Mouse (Mus musculus) hindbrain, embryonic 11.5 days (tissue): ENCODE data around the gene Tchp. TPM values are rescaled to one million over a fixed set of nuclear protein-coding genes. Genes with fewer than 3 reads are reported as not detected.

Experiments used
- ATAC-seq: fragments of 200-750 bp; cut with Nextera tagmentation; 2 replicates; pipeline ENCODE4 v1.8.0; 2017; ENCODE audit warnings: mild to moderate bottlenecking, moderate TSS enrichment, moderate library complexity; ENCODE audit not compliant: low FRiP score
- DNase-seq: peaks from one replicate; pipeline ENCODE4 v3.0.0-alpha.2; 2015; ENCODE audit warnings: low spot score
- H3K27ac ChIP-seq: fragments of 300-500 bp; sonication (generic); 2 replicates; pipeline ENCODE4 v1.5.1; 2014; ENCODE audit warnings: mild to moderate bottlenecking, low read depth, low read length
- H3K27me3 ChIP-seq: fragments of 300-500 bp; sonication (generic); 2 replicates; pipeline ENCODE4 v1.6.1; 2014; ENCODE audit warnings: mild to moderate bottlenecking, low read length, moderate library complexity, mixed read lengths; ENCODE audit not compliant: control insufficient read depth, insufficient read depth
- H3K36me3 ChIP-seq: fragments of 300-500 bp; sonication (generic); 2 replicates; pipeline ENCODE4 v1.6.1; 2014; ENCODE audit warnings: mild to moderate bottlenecking, low read length, moderate library complexity, mixed read lengths; ENCODE audit not compliant: control insufficient read depth, insufficient read depth
- H3K4me1 ChIP-seq: fragments of 300-500 bp; sonication (generic); replicated peaks from 2 replicates; pipeline ENCODE4 v1.6.1; 2014; ENCODE audit warnings: low read length, mixed read lengths; ENCODE audit not compliant: control insufficient read depth, insufficient read depth
- H3K4me2 ChIP-seq: fragments of 300-500 bp; sonication (generic); replicated peaks from 2 replicates; pipeline ENCODE4 v1.6.1; 2014; ENCODE audit warnings: mild to moderate bottlenecking, low read depth, low read length
- H3K4me3 ChIP-seq: fragments of 300-500 bp; sonication (generic); 2 replicates; pipeline ENCODE4 v1.5.1; 2014; ENCODE audit warnings: low read depth, low read length
- H3K9ac ChIP-seq: fragments of 300-500 bp; sonication (generic); 2 replicates; pipeline ENCODE4 v1.6.1; 2014; ENCODE audit warnings: low read depth, low read length
- H3K9me3 ChIP-seq: fragments of 300-500 bp; sonication (generic); 2 replicates; pipeline ENCODE4 v1.6.1; 2016; ENCODE audit warnings: low read length; ENCODE audit not compliant: control insufficient read depth
- WGBS: fragments of 180-500 bp; shearing (Covaris S2); extraction: QIAGEN DNeasy Blood & Tissue Kit; methylation state at CpG from one replicate; pipeline ENCODE4 v1.1.7; 2014; 5-methylcytosine and 5-hydroxymethylcytosine counted together
- polyA plus RNA-seq: library from polyadenylated mRNA; unstranded; fragments of >200 nt; fragmentation: Nextera tagmentation; extraction: Ambion mirVana; gene quantifications from 2 replicates; pipeline ENCODE4 v1.2.1, GENCODE M21; 2014

Gene Tchp
- polyA plus RNA-seq, 1 experiment from 2014 or later, result 15.8 TPM

GRCm38 (mm10) chr5:114767185-114767584 is 59.6 kb downstream of the Tchp start:
- 91% methylated on average over 7 of the region's 7 CpGs for WGBS

GRCm38 (mm10) chr5:114769786-114770185 is 62.2 kb downstream of the Tchp start:
- Histone ChIP-seq H3K27ac (no peak overlapping the region), H3K9me3 (no peaks in the 10 kb centered on the region), H3K4me1 (peaks cover 5% of the 10 kb centered on the region; the same call in 1 of the 2 replicates), H3K9ac (no peak overlapping the region), H3K36me3 (no peaks in the 10 kb centered on the region), H3K4me2 (no peak overlapping the region), H3K4me3 (no peak overlapping the region), H3K27me3 (no peaks in the 10 kb centered on the region)
- 89% methylated on average over 8 of the region's 8 CpGs for WGBS
- no peak for DNase-seq
- no peak for ATAC-seq

More at GRCm38 (mm10) chr5:114767185-114767584, 59.6 kb downstream of the Tchp start:
- H3K36me3 ChIP-seq, result no peaks in the 10 kb centered on the region
- ATAC-seq, result no peak
- no peak overlapping the region for H3K27ac ChIP-seq
- H3K9ac ChIP-seq, result no peak overlapping the region
- H3K9me3 ChIP-seq, result no peaks in the 10 kb centered on the region
- H3K4me1 ChIP-seq, result 0 out of 2 replicates have a peak, but pooled peaks cover 5% of the 10 kb centered on the region
- no peak overlapping the region for H3K4me3 ChIP-seq
- no peak for DNase-seq
- H3K4me2 ChIP-seq, result no peak overlapping the region
- H3K27me3 ChIP-seq, result no peaks in the 10 kb centered on the region

- no peak for DNase-seq
- Histone ChIP-seq H3K9ac (0 out of 2 replicates have a peak overlapping the region, but pooled peaks have one; percentile 23), H3K4me2 (peak overlapping the region; percentile 61), H3K4me1 (peaks cover 5% of the 10 kb centered on the region; the same call in 1 of the 2 replicates), H3K27me3 (no peaks in the 10 kb centered on the region), H3K4me3 (peak overlapping the region; percentile 77), H3K9me3 (no peaks in the 10 kb centered on the region), H3K27ac (no peak overlapping the region), H3K36me3 (no peaks in the 10 kb centered on the region)
- no peak for ATAC-seq
- 81% methylated on average over 8 of the region's 8 CpGs for WGBS
Measured at GRCm38 (mm10) chr5:114771796-114772195, 64.2 kb downstream of the Tchp start.

Other genes with a start within 250 kb of the Tchp start
- gene Fam222a, start 139.7 kb upstream of the Tchp start, polyA plus RNA-seq, result 4.8 and 6.5 TPM in 2 replicates
- gene Trpv4, start 49.3 kb upstream of the Tchp start, polyA plus RNA-seq, result 0.38 and 0.85 TPM in 2 replicates
- 62.6 and 64.4 TPM in 2 replicates for gene Gltp, start 16.8 kb upstream of the Tchp start, polyA plus RNA-seq
- 71.0 and 71.7 TPM in 2 replicates for gene Ankrd13a, start 66.9 kb downstream of the Tchp start, polyA plus RNA-seq
- 36.3 and 42.2 TPM in 2 replicates for gene Git2, start 67.8 kb downstream of the Tchp start, polyA plus RNA-seq
- 163 and 167 TPM in 2 replicates for gene 1500011B03Rik, start 115.7 kb downstream of the Tchp start, polyA plus RNA-seq
- gene 4930519G04Rik, start 145.9 kb downstream of the Tchp start, polyA plus RNA-seq, result not detected in 2 replicates
- gene Gm9936, start 150.9 kb downstream of the Tchp start, polyA plus RNA-seq, result 0.40 and 0.69 TPM in 2 replicates
- gene Oasl2, start 189.2 kb downstream of the Tchp start, polyA plus RNA-seq, result 0.92 and 1.5 TPM in 2 replicates
- gene Oasl1, start 215.5 kb downstream of the Tchp start, polyA plus RNA-seq, result 0.25 and 0.39 TPM in 2 replicates
- gene 2210016L21Rik, start 234.4 kb downstream of the Tchp start, polyA plus RNA-seq, result 48.1 and 57.4 TPM in 2 replicates